Mouse (Mus musculus) subcutaneous adipose tissue, adult 2 months (tissue): ENCODE data around the gene Itm2a. TPM values are rescaled to one million over a fixed set of nuclear protein-coding genes. Genes with fewer than 3 reads are reported as not detected.

ENCODE experiments used
- polyA plus RNA-seq: library from polyadenylated mRNA; depleted of rRNA; stranded (reverse); fragments of >200 nt; gene quantifications from 2 replicates; pipeline ENCODE4 v1.2.3, GENCODE M21; 2012; ENCODE audit warnings: low replicate concordance; rRNA removed

The Itm2a gene
- 16.3 and 40.9 TPM in 2 replicates for polyA plus RNA-seq

DNA sequence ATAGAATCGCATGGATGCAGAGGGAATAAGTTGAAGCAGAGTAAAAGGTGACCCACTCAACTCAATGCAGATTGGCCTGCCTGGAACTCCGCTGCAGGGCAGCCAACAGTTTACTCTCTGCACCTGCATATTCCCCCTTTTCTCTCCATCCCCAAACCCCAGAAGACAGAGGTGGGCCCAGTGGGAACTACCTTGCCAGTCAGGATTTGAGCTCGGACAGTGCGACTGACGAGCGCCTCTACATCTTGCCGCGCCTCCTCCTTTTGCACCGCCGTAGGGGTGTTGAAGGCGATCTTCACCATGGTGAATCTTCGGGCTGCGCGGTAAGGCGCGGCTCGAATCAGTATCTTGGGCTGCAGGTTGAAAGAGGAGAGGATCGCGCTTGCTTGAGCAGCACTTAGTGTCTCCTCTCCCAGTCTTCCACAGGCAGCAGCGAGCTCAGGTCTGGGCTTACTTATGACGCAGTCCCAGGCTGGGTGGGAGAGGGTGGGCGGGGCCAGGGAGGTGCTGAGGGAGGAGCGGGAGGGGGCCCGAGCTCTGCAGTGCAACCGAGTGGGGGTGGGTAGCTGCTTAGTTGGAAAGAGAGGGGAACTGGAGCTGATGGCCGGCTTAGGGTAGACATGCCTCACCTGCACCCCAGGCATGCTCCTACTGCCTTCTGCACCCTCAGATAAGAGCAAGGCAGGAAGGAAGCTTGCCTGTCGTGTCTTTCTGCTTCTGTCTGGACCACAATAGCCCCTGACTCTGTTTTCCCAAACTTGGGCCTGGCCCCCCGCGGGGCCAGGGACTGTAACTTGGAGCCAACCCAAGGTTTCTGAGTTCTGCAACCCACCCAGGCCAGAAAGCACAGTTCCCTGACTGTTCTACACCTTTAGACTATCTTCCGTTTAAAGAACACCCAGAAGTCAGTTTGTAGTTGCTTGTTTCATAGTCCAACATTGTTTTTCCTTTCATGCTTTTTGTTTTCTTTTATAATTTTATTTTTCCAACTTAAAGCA, at the start of gene Itm2a:
Gene Itm2a, minus strand, starts transcription at position 462 of the 998 bp plus-strand sequence.

Other genes starting within 250 kb of the Itm2a start
- gene Gpr174, start 147.5 kb downstream of the Itm2a start, polyA plus RNA-seq, result 0.07 and 0.26 TPM in 2 replicates